Mouse (Mus musculus) midbrain, embryonic 12.5 days (tissue): ENCODE measurements around the gene Tmem258. TPM values are rescaled to one million over a fixed set of nuclear protein-coding genes. Genes with fewer than 3 reads are reported as not detected.

ENCODE experiments used
- ATAC-seq: fragments of 200-750 bp; cut with Nextera tagmentation; 2 replicates; pipeline ENCODE4 v1.8.0; 2017; ENCODE audit warnings: low read depth, moderate TSS enrichment, moderate library complexity; ENCODE audit not compliant: low FRiP score
- H3K27ac ChIP-seq: fragments of 300-500 bp; sonication (generic); replicated peaks from 2 replicates; pipeline ENCODE4 v1.5.1; 2016; ENCODE audit warnings: mild to moderate bottlenecking
- H3K27me3 ChIP-seq: fragments of 300-500 bp; sonication (generic); 2 replicates; pipeline ENCODE4 v1.6.1; 2016; ENCODE audit warnings: mild to moderate bottlenecking
- H3K36me3 ChIP-seq: fragments of 300-500 bp; sonication (generic); 2 replicates; pipeline ENCODE4 v1.6.1; 2016
- H3K4me1 ChIP-seq: fragments of 300-500 bp; sonication (generic); 2 replicates; pipeline ENCODE4 v1.6.1; 2016
- H3K4me2 ChIP-seq: fragments of 300-500 bp; sonication (generic); replicated peaks from 2 replicates; pipeline ENCODE4 v1.6.1; 2016; ENCODE audit warnings: mild to moderate bottlenecking, moderate library complexity
- H3K4me3 ChIP-seq: fragments of 300-500 bp; sonication (generic); 2 replicates; pipeline ENCODE4 v1.5.1; 2016; ENCODE audit warnings: mild to moderate bottlenecking
- H3K9ac ChIP-seq: fragments of 300-500 bp; sonication (generic); replicated peaks from 2 replicates; pipeline ENCODE4 v1.6.1; 2016; ENCODE audit warnings: mild to moderate bottlenecking, moderate library complexity
- H3K9me3 ChIP-seq: fragments of 300-500 bp; sonication (generic); 2 replicates; pipeline ENCODE4 v1.6.1; 2016; ENCODE audit warnings: mild to moderate bottlenecking
- WGBS: fragments of 180-500 bp; shearing (Covaris S2); methylation state at CpG from one replicate; pipeline ENCODE4 v1.1.7; 2016; 5-methylcytosine and 5-hydroxymethylcytosine counted together
- microRNA-seq: library from miRNA; unstranded; fragments of <30 nt; microRNA quantifications from one replicate; pipeline ENCODE4, GENCODE M21; 2017
- polyA plus RNA-seq: library from polyadenylated mRNA; unstranded; fragments of >200 nt; fragmentation: Nextera tagmentation; extraction: Ambion mirVana; gene quantifications from 2 replicates; pipeline ENCODE4 v1.2.1, GENCODE M21; 2016

Tmem258 gene
- polyA plus RNA-seq, 1 experiment from 2014 or later, result 298 TPM

DNA sequence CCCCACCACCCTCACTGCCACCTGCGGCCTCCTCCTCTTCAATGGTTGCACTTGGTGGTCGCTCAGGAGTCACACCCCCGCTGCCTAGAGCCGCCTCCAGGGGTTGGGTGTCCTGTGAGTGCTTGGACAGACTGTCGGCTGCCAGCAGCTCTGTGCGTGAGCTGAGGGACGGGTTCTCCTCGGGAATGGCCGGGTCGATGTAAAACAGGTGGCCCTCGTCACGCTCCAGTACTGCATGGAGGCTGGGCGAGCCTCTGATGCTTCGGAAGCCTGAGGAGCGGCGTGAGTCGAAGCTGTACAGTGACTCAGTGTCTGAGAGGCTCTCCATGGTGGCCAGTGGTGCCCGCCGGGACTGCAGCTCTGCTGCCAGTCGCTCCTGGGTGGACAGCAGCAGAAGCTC, 44.3 kb downstream of the Tmem258 start:
- Histone ChIP-seq H3K27me3 (peaks cover 11% of the 10 kb centered on the region; the same call in 1 of the 2 replicates), H3K4me2 (no peak overlapping the region), H3K27ac (no peak overlapping the region), H3K4me1 (peaks cover 3% of the 10 kb centered on the region), H3K4me3 (no peak overlapping the region), H3K36me3 (0 out of 2 replicates have a peak, but pooled peaks cover 4% of the 10 kb centered on the region), H3K9ac (no peak overlapping the region), H3K9me3 (no peaks in the 10 kb centered on the region)
- ATAC-seq, result no peak
- 62% methylated on average over 20 of the region's 20 CpGs for WGBS

Small RNA genes lying within 50 kb of the gene (microRNA-seq; reads per million reads assigned to microRNA genes)
- 1.6 reads per million for gene Mir6993

Other genes with a start within 250 kb of the Tmem258 start
- 1,351 and 1,421 TPM in 2 replicates for gene Fth1, start 223.4 kb upstream of the Tmem258 start, polyA plus RNA-seq
- gene Best1, start 202.4 kb upstream of the Tmem258 start, polyA plus RNA-seq, result 1.1 TPM in 2 replicates
- gene Rab3il1, start 202.3 kb upstream of the Tmem258 start, polyA plus RNA-seq, result 28.2 and 34.2 TPM in 2 replicates
- gene Fads3, start 162.4 kb upstream of the Tmem258 start, polyA plus RNA-seq, result 9.6 and 10.7 TPM in 2 replicates
- 220 and 225 TPM in 2 replicates for gene Fads2, start 102.3 kb upstream of the Tmem258 start, polyA plus RNA-seq
- gene Fads1, start 21.1 kb upstream of the Tmem258 start, polyA plus RNA-seq, result 192 and 201 TPM in 2 replicates
- gene Fen1, start 155 bp downstream of the Tmem258 start, polyA plus RNA-seq, result 95.9 and 98.9 TPM in 2 replicates
- gene Myrf, start 36.7 kb downstream of the Tmem258 start, polyA plus RNA-seq, result 1.1 and 1.5 TPM in 2 replicates
- 4.2 and 4.4 TPM in 2 replicates for gene Dagla, start 100.9 kb downstream of the Tmem258 start, polyA plus RNA-seq
- 3.9 and 4.4 TPM in 2 replicates for gene Syt7, start 185.1 kb downstream of the Tmem258 start, polyA plus RNA-seq